Mouse (Mus musculus) thymus, postnatal 25 days (tissue): ENCODE data around the gene Btbd16.

Experiments used
- DNase-seq: peaks from one replicate; pipeline ENCODE4 v3.0.0; 2022

Btbd16 gene

DNA sequence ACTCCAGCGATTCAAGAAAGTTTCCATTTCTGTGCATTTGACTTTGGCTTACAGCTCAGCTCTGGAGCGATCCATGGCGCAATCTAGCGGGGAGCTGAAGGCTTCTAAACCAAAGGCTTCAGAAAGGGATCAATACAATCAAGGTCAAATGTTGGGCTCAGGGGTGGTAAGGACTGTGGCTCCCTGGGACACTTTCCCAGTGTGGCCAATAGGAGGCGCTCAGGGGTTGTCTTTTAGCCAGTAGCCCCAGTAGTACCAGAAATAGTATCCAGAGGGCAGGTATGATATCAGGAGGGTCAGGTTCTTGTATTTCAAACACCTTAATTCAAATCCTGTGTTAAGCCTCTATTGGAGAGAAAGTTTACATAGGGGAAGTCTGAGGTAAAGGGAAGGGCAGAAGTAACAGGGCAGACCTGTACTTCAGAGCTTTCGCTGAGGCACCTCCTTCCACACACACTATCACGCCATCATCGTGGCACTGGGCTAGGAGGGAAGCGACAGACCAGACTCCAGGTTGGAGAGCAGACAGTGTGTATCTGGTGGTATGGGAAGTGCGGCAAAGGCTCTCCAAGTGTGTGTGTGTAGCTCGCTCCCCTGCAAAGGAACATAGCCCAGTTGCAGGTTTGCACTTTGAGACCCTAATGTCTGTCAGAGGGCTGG lies 568 bp upstream of the Btbd16 start:
- peak; percentile 65 for DNase-seq

DNA sequence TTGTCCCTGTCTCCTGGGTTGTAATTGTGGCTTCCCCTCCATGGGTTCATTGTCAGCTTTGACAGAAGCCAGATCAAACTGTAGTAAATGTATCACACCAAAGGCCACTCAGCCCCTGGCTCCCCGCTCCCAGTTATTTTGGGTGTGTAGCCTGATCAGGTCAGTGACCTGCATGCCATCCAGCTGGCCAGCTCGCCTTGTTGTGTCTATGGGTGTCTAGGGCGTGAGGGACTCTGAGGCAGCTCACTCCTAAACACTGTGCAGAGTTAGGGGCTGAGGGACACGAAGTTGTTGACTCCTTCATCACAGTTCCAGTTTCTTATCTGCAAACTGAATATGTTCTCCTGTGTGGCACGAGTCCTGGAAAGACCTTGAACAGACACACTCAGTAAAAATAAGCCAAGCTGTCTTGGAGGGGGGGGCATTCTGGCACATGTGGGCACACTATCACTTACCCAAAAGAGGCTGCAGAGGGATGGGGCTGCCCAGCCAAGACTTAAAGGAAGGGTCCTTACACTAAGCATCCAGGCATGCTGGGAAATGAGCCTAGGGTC lies 7.1 kb downstream of the Btbd16 start:
- DNase-seq = no peak

DNA sequence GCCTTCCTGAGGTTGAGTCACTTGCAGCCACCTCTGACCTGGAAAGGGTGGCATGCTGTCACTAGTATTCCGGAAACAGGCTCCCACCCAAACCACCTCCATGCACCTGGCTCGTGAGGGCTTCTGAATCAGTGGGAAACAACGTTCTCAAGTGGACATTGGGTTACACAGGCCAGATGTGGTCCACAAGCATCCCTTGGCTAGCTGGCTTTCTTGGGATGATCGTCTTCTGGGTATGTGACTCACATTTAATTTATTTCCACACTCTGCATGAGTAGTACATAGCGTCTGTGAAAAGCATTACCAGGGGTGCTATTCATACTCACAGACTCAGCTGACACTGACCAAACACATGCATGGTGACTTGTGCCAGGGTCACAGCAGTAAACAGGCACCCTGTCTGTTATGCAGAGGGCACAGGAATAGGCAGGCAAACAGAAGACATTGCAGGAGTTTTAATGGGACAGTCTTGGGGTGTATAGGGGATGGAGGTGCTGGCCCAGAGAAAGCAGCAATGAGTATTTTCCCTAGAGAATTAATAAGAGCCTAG lies 8.7 kb downstream of the Btbd16 start:
- DNase-seq = no peak

DNA sequence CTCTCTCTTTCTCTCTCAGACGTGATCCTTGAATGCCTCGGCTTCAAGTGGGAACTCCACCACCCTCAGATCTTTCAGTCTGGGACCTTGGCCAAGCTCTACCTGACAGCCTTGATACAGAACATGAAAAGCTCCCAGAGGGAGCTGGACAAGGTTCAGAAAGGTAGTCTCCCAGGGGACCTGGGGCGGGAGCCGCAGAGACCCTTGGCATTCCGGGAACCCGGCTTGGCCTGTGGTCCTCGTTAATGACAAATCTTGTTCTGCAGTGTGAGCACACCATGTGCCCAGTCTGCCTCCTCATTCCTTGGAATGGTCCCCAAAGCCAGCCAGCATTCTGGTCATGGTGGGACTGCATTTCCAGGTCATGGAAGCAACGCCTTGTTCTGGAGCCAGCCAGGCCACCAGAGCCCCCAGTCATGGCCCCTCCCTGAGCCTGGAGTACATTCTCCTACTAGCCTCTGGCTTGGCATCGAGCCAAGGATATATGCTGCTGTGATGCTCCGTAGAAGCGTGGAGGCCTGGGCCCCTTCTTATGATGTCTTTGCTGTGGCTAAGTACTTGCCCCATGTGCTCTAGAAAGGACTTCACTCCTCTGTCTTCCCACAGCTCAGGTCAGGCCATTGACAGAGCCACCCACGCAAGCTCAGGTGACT lies 12.2 kb downstream of the Btbd16 start:
- DNase-seq = no peak

DNA sequence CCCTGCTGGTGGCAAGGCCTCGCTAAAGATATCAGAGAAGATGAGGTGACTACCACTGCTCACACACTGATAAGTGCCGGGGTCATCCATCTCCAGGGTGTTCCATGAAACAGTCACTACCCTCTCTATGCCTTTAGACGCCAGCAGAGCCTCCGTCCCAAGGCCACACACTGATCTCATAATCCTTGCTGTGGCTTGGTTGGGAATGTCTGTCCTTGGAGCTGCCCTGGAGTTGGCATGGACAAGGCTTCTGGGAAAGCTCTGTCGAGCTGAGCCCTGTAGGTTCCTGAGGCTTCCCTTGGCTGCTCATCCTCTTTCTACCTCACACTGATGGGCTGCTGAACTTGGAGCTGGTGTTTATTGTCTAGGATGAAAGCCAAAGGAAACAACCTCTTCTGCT lies 12.8 kb downstream of the Btbd16 start:
- no peak for DNase-seq

DNA sequence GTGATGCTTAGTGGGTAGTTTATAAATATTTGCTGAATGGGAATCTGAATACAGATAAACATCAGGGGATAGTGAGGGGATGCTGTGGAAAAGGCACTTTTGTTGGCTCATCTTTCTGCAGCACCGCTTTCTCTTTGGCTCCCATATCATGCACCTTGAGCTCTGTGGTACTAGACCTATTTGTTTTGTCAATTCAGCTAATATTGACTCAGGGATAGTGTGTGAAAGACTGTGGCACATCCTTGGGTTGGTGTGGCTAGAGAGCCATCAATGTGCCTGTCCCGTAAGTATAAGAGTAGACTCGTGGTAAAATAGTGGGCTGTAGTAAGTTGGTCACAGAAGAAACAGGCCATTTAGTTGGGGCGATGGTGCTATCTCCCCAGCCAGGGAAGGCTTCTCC lies 13.7 kb downstream of the Btbd16 start:
- no peak for DNase-seq

DNA sequence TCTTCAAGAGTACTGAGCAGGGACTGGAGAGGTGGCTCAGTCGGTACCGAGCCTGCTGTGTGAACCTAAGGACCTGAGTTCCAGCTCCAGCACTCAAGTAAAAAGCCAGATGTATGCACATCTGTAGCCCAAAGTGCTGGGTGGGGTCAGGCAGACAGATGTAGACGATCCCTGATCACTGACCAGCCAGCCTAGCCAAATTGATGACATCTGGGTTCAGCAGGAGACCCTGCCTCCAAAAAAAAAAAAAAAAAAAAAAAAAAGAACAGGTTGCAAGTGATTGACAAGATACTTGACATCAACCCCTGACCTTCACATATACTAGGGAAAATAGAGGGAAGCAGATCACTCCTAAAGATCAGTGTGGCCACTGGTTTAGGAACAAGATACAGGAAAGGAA lies 15.1 kb downstream of the Btbd16 start:
- DNase-seq = no peak

DNA sequence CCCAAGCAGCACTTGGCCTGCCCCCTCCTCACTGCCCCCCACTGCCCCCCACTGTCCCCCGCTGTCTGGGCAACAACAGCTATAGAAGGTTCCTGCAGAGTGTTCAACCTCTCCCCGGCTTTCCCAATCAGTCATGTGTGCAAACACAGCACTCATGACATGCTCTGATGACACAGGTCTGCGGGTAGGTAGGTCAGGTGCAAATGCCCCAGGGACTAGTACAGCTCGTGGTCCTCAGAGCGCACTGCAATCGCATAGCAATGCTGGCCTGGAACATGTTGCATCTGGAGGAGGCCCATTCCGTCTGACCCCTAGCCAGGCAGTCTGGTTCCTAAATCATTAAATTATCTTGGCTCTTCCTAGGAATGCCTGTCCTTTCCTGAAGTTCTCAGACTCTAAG lies 15.6 kb downstream of the Btbd16 start:
- no peak for DNase-seq

DNA sequence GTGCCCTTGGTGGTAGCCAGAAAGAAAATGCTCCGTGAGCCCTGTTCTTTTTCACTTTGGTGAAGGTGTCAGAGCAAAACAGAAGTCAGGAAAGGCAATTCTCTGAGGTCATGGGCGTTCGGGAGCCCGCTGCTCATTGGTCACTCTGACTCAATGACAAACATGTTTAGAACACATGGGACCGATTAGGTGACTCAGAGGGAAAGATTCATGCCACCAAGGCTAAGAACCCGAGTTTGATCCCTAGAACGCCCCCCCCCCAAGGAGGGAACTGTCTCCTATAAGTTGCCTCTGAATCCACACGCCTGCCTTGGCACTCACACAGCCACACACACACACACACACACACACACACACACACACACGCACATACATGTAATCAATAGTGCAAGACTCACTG lies 19.8 kb downstream of the Btbd16 start:
- no peak for DNase-seq

DNA sequence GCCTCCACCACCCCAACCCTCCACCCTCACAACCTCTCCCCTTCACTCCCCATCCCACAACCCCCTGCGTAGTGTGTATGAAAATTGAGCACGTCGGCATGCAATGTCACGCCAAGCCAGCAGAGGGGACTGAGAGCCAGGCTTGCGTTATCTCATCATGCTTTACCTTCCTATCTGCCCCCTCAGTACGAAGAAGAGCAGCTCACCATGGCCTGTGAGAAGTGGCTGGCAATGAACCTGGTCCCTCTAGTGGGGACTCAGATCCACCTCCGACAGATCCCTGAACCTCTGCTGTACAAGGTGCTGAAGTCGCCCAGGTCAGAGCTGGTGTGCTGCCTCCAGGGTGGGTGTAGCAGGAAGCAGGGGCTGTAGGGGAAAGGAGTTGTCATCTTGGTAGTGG lies 22.9 kb downstream of the Btbd16 start:
- peak; percentile 36 for DNase-seq

DNA sequence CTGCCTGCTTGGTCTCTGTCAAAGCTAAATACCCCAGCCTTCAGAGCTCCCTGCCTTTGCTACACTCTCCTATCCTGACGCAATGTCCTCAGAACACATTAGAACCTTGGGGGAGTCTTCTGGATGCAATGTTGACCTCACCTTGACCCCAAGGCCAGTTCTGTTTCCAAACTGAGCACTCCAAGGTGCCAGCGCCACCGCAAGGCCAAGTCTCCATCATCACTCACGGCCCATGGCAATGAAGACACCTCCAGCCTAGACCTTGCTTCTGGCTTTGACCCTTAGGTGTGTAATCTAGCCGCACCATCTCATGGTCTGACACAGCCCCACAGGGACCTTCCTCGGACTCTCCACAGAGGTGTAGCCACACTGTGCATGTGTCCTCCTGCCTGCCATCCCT lies 23.7 kb downstream of the Btbd16 start:
- DNase-seq = no peak

DNA sequence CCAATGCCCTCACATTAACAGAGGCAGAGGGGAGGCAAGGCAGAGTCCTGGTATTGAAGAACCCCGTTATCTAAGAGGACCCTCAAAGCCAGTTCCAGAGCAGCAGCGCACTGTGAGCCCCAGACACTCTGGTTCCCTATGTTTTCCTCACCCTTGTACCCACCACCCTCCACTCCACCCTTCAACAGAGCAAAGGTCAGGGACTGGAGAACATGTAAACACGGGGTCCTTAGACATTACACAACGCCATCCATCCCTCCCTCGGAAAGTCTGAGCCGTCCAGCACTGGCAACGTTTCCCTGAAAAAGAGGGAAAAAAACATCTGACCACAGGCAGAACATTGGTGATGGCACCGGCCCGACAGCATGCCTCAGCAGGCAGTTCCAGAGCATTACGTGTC lies 25.5 kb downstream of the Btbd16 start:
- DNase-seq = no peak

DNA sequence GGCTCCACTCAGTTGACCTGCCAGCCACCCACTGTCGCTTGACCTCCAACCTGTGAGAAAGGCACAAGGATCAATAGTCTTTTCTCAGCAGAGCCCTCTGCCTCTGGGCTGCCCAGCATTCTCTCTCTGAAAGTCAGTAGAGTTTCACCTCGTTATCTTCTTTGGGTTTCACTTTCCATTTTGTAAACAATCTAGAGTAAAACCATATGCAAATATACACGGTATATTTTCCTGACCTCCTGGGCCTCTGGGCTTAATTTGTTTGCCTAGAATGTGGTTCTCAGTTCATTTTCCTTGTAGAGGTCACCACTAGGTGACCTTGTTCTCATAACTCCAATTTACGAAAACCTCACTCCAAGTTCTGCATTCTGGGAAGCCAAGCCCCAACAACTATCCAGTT lies 26.8 kb downstream of the Btbd16 start:
- DNase-seq = no peak

DNA sequence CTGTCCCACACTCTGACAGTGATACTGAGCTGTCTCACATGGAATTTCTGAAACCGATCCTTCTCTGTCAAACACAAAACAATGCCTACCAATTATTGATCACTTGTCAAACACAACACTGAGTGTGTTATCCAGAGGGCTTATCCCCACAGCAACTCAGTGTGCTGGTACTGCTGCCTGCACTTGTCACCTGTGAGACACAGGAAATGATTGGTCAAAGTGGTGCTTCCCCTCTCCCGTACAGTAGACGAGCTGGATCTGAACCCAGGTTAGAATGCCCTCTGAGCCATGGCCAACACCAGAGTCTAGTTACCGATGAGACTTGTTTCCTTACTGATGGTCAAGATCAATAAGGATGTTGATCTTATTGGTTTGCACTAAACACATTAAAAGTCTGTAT lies 27.9 kb downstream of the Btbd16 start:
- DNase-seq = no peak

DNA sequence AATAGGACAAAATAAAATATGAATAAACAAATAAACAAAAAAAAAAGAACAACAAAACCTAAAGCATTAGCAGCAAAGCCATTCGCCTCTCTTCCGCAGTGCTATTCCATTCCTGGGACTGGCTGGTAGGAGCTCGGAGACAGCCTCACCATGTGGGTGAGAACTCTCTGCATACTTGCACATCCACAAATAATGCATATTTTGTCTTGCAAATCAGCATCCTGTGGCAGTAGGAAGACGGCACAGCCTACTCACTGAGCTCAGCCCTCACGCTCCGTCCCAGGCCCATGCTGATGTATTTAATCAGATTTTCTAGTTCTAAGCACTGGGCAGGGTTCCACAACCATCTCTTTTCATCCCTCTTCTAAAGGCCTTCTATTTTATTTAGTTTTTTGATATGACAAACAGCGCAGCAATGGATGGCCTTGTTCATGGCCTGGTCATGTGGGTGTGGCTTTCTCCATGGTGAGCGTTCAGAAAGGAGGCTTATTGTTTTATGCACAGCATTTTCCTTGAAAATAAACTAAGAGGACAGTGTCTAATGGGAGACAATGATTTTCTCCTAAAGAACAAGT lies 29.5 kb downstream of the Btbd16 start:
- DNase-seq = no peak

DNA sequence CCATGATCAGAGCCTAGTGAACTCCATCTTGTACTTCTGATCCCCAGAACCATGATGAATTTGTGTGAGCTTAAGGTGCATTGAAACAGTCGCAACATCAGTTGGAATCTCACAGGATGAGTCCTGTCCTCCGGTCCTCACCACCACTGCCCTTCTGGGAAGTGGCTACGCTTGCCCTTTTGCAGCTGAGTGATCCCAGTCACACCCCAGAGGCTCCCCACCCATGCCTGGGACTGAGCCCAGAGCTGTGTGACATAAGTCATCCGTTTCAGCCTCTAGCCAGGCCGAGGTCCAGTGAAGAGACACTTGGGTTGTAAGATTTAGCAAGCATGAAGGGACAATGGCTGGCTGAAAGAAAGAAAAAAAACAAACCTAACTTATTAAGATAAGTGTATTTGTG lies 31.1 kb downstream of the Btbd16 start:
- no peak for DNase-seq

DNA sequence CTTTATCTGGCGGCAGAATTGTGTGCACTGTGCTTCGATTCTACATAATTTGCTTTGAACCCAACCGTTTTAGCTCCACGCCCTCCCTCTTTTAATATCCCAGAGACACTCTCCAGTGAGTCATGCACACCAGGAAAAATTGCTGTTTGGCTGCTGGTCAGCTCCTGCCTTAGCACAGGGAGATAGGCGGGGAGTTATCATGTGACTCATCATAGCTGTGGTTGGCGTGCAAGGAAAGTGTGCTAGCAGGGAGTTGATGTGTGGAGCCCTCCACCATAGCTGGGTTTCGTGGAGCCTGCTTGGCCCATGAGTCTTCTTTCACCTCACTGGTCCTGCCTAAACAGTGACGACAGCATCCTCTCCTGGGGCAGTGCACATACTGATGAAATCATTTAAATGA lies 33.9 kb downstream of the Btbd16 start:
- DNase-seq = no peak

DNA sequence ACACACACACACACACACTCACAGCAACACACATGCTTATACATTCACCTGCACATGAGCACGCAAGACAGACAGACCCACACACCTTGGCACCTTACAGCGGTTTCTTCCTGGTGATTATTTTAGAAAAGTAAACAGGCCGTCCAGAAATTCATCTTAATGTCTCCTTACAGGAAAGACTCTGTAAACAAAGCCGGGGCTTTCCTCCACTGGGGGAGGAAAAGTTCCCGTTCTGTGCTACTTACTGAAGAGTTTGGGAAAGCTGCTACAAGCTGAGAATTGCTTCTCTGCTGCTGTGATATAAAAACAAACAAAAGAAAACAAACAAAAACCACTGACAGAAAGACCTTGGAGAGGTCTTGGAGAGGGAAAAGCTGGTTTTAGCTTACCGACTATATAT lies 34.8 kb downstream of the Btbd16 start:
- DNase-seq = no peak

DNA sequence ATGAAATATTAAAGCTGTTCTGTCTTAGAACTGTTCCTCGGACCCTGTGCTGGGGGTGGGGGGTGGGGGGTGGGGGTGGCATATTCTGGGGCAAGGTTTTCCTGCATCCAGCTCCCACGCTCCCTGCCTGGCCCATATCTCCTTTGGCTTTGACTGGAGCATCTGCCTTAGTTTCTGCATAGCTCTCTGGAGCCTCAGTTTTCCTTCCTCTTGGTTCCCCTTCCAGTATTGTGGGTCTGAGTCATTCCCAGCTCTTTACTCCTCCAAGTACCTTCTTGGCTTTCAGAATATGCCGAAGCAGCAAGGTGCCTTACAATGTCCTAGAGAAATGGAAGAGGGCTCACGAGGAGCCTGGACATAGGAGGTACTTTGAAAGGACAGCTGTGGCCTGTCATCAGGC lies 36.4 kb downstream of the Btbd16 start:
- no peak for DNase-seq

DNA sequence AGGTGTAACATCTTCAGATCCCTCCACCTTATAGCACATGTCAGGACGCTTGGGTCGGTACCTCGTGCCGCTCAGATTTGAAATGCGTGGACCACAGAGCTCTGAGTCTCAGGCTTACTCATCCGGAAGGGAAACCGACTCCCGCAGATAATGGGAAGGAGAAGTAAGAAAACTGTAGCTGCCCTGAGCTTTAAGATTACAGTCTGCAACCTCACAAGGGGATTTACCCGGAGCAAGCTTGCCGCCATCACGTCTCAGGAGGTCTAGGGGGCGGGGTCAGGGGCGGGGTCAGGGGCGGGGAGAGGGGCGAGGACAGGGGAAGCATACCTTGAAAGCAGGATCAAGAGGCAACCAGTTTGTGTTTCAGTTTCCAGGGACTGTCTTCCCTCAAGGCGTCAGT lies 38.5 kb downstream of the Btbd16 start:
- no peak for DNase-seq

DNA sequence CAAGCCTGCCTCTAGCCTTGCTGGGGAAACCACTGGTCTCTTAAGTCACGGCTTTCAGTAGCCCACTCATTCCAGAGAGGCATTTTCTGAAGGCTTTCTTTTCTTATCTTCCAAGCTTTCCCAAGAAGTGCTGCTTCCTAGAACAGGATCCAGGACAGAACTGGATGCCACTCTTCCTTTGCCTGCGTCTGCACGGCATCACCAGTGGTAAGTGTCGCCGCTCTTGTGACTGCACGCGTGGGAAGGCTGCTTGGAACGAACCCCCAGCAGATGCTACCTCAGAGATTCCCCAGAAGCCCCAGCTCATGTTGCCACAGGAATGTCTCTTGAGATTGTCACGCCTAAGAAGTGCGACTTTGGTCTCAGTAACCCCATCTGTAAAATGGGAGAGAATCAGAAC lies 41.7 kb downstream of the Btbd16 start:
- DNase-seq = no peak

DNA sequence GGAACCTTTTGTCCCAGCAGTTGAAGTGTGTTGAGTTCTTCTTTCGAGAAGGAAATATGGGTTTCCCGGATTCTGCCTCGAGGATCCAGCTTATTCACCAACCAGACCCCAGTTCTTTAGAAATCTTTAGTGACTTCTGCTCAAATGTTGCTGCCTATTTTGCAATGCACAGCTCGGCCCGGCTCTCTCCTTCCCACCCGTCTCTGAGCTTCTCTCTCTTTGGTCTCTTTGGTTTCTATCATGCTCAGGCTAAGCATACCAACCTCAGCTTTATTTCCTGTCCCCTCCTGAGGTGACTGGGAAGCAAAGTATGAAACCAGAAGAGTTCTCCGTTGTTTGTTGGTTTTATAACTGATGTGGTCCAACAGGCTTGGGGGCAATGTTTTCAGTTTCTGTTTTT lies 42.4 kb downstream of the Btbd16 start:
- no peak for DNase-seq

DNA sequence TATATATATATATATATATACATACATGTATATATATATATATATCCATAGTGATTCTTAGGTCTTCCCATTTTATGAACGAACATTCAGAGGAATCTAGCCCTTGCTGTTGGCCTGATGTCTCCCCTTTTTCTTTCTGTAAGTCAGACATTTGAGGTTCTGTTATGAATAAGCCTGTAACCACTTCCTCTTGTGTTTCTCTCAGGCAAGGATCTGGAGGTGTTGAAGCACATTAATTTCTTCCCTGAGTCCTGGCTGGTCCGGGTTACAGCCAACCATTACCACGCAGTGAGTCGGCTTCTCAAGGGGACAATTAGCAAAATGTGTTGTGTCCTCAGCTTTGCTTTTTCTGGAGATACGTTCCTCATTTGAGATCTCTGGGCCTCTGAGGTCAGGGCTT lies 44.9 kb downstream of the Btbd16 start:
- DNase-seq = no peak

DNA sequence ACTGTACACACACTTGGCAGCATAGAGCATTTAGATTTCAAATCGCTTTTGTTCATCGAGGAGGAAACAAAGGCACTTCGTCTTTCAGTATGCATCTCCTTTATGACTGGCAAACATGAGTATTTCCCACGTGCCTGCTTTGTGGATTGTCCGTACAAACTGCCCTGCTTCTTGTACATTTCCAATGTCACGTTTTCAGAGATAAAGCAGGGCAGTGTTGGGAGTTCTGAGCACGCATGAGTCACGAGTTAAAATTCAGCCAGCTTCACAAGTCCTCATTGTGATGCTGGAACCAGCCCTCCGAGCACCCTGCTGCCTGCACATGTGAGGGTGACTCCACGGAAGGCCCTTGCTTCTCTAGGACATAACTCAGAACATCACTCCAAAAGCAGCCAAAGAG lies 45.8 kb downstream of the Btbd16 start:
- DNase-seq = no peak
